Mouse (Mus musculus): ENCODE data around the gene Selenoo. TPM values are rescaled to one million over a fixed set of nuclear protein-coding genes. Genes with fewer than 3 reads are reported as not detected.

Gene Selenoo
- polyA plus RNA-seq (2016; fragmentation: Nextera tagmentation; extraction: Ambion mirVana): 12.4 and 12.6 TPM in 2 replicates

- no peaks in the 10 kb centered on the region for H3K27me3 ChIP-seq (replicated peaks)
- peak within 1 kb of the TSS; percentile 93 for H3K4me3 ChIP-seq
- H3K36me3 ChIP-seq: peaks cover 48% of the 10 kb centered on the region
- H3K27ac ChIP-seq (ENCODE audit: poor library complexity, severe bottlenecking): peak within 1 kb of the TSS; percentile 69
- no peaks in the 10 kb centered on the region for H3K9me3 ChIP-seq (replicated peaks)
- ATAC-seq (ENCODE audit: insufficient number of reproducible peaks, low FRiP score): peak; percentile 93
- peak within 1 kb of the TSS; percentile 96 for H3K9ac ChIP-seq
- 3% methylated on average over 37 of the region's 38 CpGs for WGBS
- H3K4me1 ChIP-seq (replicated peaks): peaks cover 19% of the 10 kb centered on the region
- H3K4me2 ChIP-seq: peak within 1 kb of the TSS; percentile 99
Observed at GRCm38 (mm10) chr15:89088607-89089247, at the start of gene Selenoo. Gene Selenoo, plus strand, starts transcription at chr15:89089084.

- Histone ChIP-seq H3K4me2 (no peak overlapping the region), H3K36me3 (peaks cover 22% of the 10 kb centered on the region), H3K4me3 (no peak overlapping the region), H3K9me3 (replicated peaks) (peaks cover 13% of the 10 kb centered on the region), H3K4me1 (replicated peaks) (no peaks in the 10 kb centered on the region), H3K27me3 (replicated peaks) (no peaks in the 10 kb centered on the region), H3K9ac (no peak overlapping the region), H3K27ac (ENCODE audit: poor library complexity, severe bottlenecking) (no peak overlapping the region)
- ATAC-seq (ENCODE audit: insufficient number of reproducible peaks, low FRiP score): no peak
- WGBS: 75% methylated on average over 5 of the region's 5 CpGs
Observed at GRCm38 (mm10) chr15:89044381-89044780, 44.5 kb upstream of the Selenoo start.

- peaks cover 23% of the 10 kb centered on the region for H3K36me3 ChIP-seq
- no peaks in the 10 kb centered on the region for H3K27me3 ChIP-seq (replicated peaks)
- H3K4me1 ChIP-seq (replicated peaks): no peaks in the 10 kb centered on the region
- 70% methylated on average over 4 of the region's 4 CpGs for WGBS
- no peak overlapping the region for H3K9ac ChIP-seq
- no peak overlapping the region for H3K27ac ChIP-seq (ENCODE audit: poor library complexity, severe bottlenecking)
- peaks cover 13% of the 10 kb centered on the region for H3K9me3 ChIP-seq (replicated peaks)
- no peak overlapping the region for H3K4me2 ChIP-seq
- H3K4me3 ChIP-seq: no peak overlapping the region
- ATAC-seq (ENCODE audit: insufficient number of reproducible peaks, low FRiP score): no peak
Observed at GRCm38 (mm10) chr15:89046356-89046755, 42.5 kb upstream of the Selenoo start.

GRCm38 (mm10) chr15:89054666-89055065 is 34.2 kb upstream of the Selenoo start:
- no peak for ATAC-seq (ENCODE audit: insufficient number of reproducible peaks, low FRiP score)
- 87% methylated on average over 7 of the region's 7 CpGs for WGBS
- peaks cover 31% of the 10 kb centered on the region for H3K36me3 ChIP-seq
- no peak overlapping the region for H3K27ac ChIP-seq (ENCODE audit: poor library complexity, severe bottlenecking)
- no peak overlapping the region for H3K4me3 ChIP-seq
- peaks cover 8% of the 10 kb centered on the region for H3K4me1 ChIP-seq (replicated peaks)
- H3K9me3 ChIP-seq (replicated peaks): no peaks in the 10 kb centered on the region
- no peak overlapping the region for H3K9ac ChIP-seq
- H3K4me2 ChIP-seq: no peak overlapping the region
- peaks cover 24% of the 10 kb centered on the region for H3K27me3 ChIP-seq (replicated peaks)

- Histone ChIP-seq H3K9ac (peak overlapping the region; percentile 83; the same call in 1 of the 2 replicates), H3K4me3 (peak overlapping the region; percentile 82), H3K36me3 (peaks cover 16% of the 10 kb centered on the region), H3K27me3 (replicated peaks) (peaks cover 57% of the 10 kb centered on the region), H3K27ac (ENCODE audit: poor library complexity, severe bottlenecking) (no peak overlapping the region), H3K9me3 (replicated peaks) (no peaks in the 10 kb centered on the region), H3K4me2 (peak overlapping the region; percentile 94), H3K4me1 (replicated peaks) (peaks cover 13% of the 10 kb centered on the region)
- 23% methylated on average over 6 of the region's 6 CpGs for WGBS
- no peak for ATAC-seq (ENCODE audit: insufficient number of reproducible peaks, low FRiP score)
Observed at GRCm38 (mm10) chr15:89058736-89059135, 30.1 kb upstream of the Selenoo start.

DNA sequence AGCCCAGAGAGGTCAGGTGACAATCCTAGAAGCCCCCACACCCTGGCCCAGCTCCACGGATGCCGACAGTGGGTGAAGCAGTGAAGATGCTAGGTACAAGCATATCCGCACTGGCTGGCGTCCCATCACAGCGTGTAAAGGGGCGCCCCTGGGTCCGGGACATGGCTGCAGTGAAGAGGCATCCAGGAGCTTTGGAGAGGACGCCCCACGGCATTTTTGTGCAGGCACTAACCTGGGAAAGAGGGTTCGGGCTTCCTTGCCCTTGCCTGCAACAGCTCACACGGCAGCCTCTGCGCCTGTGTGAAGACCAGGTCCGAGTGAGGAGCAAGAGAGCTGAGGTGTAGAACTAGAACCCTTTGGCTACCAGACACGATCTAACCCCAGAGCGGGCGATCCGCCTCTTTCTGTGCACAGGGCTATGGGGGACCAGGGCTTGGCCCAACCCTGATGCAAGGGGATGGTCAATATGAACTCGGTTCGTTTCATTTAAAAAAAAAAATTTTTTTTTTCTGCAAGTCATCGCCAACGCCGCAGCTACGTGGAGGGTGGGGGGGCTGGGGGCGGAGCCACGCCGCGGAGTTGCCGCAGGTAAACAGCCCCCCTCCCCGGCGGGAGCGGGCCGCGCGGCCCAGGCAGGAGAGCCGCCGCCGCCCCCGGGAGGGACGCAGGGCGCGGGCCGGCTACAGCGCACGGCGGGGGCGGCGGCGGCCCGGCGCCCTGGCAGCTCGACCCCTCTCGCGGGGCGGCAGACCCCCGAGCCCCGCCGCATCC is 29.5 kb upstream of the Selenoo start, which contains the start of gene Panx2:
Gene Panx2 (plus strand): TSS at position 574 of the 771 bp plus-strand sequence.
- Histone ChIP-seq H3K4me3 (peak within 1 kb of the TSS; percentile 82), H3K9me3 (replicated peaks) (no peaks in the 10 kb centered on the region), H3K4me2 (peak within 1 kb of the TSS; percentile 94), H3K36me3 (peaks cover 14% of the 10 kb centered on the region), H3K9ac (peak within 1 kb of the TSS; percentile 83), H3K27me3 (replicated peaks) (peaks cover 63% of the 10 kb centered on the region), H3K4me1 (replicated peaks) (peaks cover 13% of the 10 kb centered on the region), H3K27ac (ENCODE audit: poor library complexity, severe bottlenecking) (no peak within 1 kb of the TSS)
- peak; percentile 37; the same call in 1 of the 2 replicates for ATAC-seq (ENCODE audit: insufficient number of reproducible peaks, low FRiP score)
- 3% methylated on average over 28 of the region's 57 CpGs for WGBS

DNA sequence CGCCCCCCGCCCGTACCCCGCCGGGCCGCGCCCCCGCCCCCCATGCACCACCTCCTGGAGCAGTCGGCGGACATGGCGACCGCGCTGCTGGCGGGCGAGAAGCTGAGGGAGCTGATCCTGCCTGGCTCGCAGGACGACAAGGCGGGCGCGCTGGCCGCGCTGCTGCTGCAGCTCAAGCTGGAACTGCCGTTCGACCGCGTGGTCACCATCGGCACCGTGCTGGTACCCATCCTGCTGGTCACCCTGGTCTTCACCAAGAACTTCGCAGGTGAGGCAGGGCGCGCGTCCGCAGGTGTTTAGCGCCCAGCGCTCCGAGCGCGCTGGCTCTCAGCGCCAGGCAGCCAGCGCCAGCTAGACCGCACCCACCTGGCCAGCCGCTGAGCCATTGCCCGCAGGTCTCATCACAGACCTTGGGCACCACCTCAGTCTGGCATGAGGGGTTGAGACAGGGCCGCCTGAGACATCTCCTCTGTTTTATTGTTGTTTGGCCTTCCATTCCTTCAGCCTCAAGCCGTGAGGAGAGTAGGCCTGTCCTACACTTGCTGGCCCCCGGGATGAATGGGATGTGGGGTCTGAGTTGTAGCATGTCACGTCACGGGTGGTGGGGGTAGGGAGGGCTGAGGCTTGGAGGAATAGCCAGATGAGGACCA is 28.7 kb upstream of the Selenoo start:
- Histone ChIP-seq H3K4me3 (peak overlapping the region; percentile 82), H3K9ac (peak overlapping the region; percentile 83), H3K27me3 (replicated peaks) (peaks cover 69% of the 10 kb centered on the region), H3K27ac (ENCODE audit: poor library complexity, severe bottlenecking) (no peak overlapping the region), H3K4me2 (peak overlapping the region; percentile 94), H3K9me3 (replicated peaks) (no peaks in the 10 kb centered on the region), H3K4me1 (replicated peaks) (peaks cover 13% of the 10 kb centered on the region), H3K36me3 (peaks cover 6% of the 10 kb centered on the region)
- 3% methylated on average over 40 of the region's 48 CpGs for WGBS
- peak; percentile 26; the same call in 1 of the 2 replicates for ATAC-seq (ENCODE audit: insufficient number of reproducible peaks, low FRiP score)

- H3K4me2 ChIP-seq: peak overlapping the region; percentile 94
- H3K36me3 ChIP-seq: no peaks in the 10 kb centered on the region
- H3K27ac ChIP-seq (ENCODE audit: poor library complexity, severe bottlenecking): no peak overlapping the region
- WGBS: 79% methylated on average over 12 of the region's 12 CpGs
- H3K4me3 ChIP-seq: peak overlapping the region; percentile 82; the same call in 1 of the 2 replicates
- peaks cover 66% of the 10 kb centered on the region for H3K27me3 ChIP-seq (replicated peaks)
- peaks cover 13% of the 10 kb centered on the region for H3K4me1 ChIP-seq (replicated peaks)
- H3K9ac ChIP-seq: no peak overlapping the region
- H3K9me3 ChIP-seq (replicated peaks): no peaks in the 10 kb centered on the region
- no peak for ATAC-seq (ENCODE audit: insufficient number of reproducible peaks, low FRiP score)
Observed at GRCm38 (mm10) chr15:89060811-89061460, 27.9 kb upstream of the Selenoo start.

GRCm38 (mm10) chr15:89061761-89062517 is 26.9 kb upstream of the Selenoo start:
- peaks cover 76% of the 10 kb centered on the region for H3K27me3 ChIP-seq (replicated peaks)
- no peak for ATAC-seq (ENCODE audit: insufficient number of reproducible peaks, low FRiP score)
- 83% methylated on average over 6 of the region's 6 CpGs for WGBS

GRCm38 (mm10) chr15:89062518-89062910 is 26.4 kb upstream of the Selenoo start:
- peaks cover 78% of the 10 kb centered on the region for H3K27me3 ChIP-seq (replicated peaks)
- no peak for ATAC-seq (ENCODE audit: insufficient number of reproducible peaks, low FRiP score)

More at GRCm38 (mm10) chr15:89061761-89062517, 26.9 kb upstream of the Selenoo start:
- no peak overlapping the region for H3K9ac ChIP-seq
- peaks cover 13% of the 10 kb centered on the region for H3K4me1 ChIP-seq (replicated peaks)
- H3K27ac ChIP-seq (ENCODE audit: poor library complexity, severe bottlenecking): no peak overlapping the region
- no peaks in the 10 kb centered on the region for H3K36me3 ChIP-seq
- H3K9me3 ChIP-seq (replicated peaks): no peaks in the 10 kb centered on the region
- no peak overlapping the region for H3K4me2 ChIP-seq
- H3K4me3 ChIP-seq: no peak overlapping the region

More at GRCm38 (mm10) chr15:89062518-89062910, 26.4 kb upstream of the Selenoo start:
- Histone ChIP-seq H3K36me3 (no peaks in the 10 kb centered on the region), H3K4me1 (replicated peaks) (peaks cover 18% of the 10 kb centered on the region), H3K4me2 (no peak overlapping the region), H3K4me3 (no peak overlapping the region), H3K9ac (no peak overlapping the region), H3K9me3 (replicated peaks) (no peaks in the 10 kb centered on the region), H3K27ac (ENCODE audit: poor library complexity, severe bottlenecking) (no peak overlapping the region)
- WGBS: 75% methylated on average over 5 of the region's 5 CpGs
